Mouse (Mus musculus): ENCODE results near the gene Ttc23l.

DNA sequence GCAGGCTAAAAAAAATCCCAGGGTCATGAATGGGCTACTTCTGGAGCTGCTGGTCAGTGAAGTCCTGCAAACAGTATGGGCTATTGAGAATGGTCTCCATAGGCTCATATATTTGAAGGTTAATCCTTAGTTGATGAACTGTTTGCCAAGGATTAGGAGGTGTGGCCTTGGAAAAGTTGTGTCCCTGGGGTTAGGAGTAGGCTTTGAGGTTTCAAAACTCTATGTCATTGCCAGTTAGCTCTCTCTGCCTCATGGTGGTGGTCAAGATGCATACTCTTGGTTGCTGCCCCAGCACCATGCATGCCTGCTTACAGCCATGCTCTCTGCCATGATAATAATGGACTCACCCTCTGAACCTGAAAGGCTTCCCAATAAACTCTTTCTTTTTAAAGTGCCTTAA lies 4.1 kb downstream of the Ttc23l start:
- TF ChIP-seq CTCF (IDR thresholded peaks at IDR 0.05; ENCODE audit: extremely low read depth, insufficient read depth, low read length) (no peak), POLR2A (IDR thresholded peaks at IDR 0.05; ENCODE audit: extremely low read depth, insufficient read depth, low read length) (no peak)
